Mouse (Mus musculus) ES-E14 (cell line): ENCODE measurements around the gene Zfp945. TPM values are rescaled to one million over a fixed set of nuclear protein-coding genes. Genes with fewer than 3 reads are reported as not detected.

Experiments
- DNase-seq: peaks from one replicate; pipeline ENCODE4 v3.0.0-alpha.2; 2013; ENCODE audit warnings: low read depth, low spot score
- H3K27ac ChIP-seq: 2 replicates; pipeline ENCODE4 v1.5.1; 2012; ENCODE audit warnings: low read depth, mild to moderate bottlenecking, low read length, moderate library complexity, mixed read lengths; ENCODE audit not compliant: poor library complexity, insufficient read depth, severe bottlenecking
- H3K36me3 ChIP-seq: 2 replicates; pipeline ENCODE4 v1.6.1; 2012; ENCODE audit warnings: mild to moderate bottlenecking, low read length, moderate library complexity, mixed read lengths; ENCODE audit not compliant: control insufficient read depth, poor library complexity, insufficient read depth, severe bottlenecking
- H3K4me1 ChIP-seq, 2 experiments: fragments of 150-350 bp in 1 of 2; sonication (generic) in 1 of 2; 2 replicates each; pipeline ENCODE4 v1.6.1; 2012; ENCODE audit warnings: low read length in 2 of 2, mild to moderate bottlenecking in 1 of 2, mixed read lengths in 1 of 2; ENCODE audit not compliant: control insufficient read depth in 2 of 2, insufficient read depth in 2 of 2, poor library complexity in 1 of 2
- H3K4me3 ChIP-seq, 2 experiments: fragments of 150-350 bp in 1 of 2; sonication (generic) in 1 of 2; 2 replicates each; pipeline ENCODE4 v1.5.1; 2012; ENCODE audit warnings: low read length in 2 of 2, low read depth in 1 of 2, mild to moderate bottlenecking in 1 of 2, mixed read lengths in 1 of 2; ENCODE audit not compliant: insufficient read depth in 1 of 2, poor library complexity in 1 of 2, severe bottlenecking in 1 of 2
- H3K9ac ChIP-seq: 2 replicates; pipeline ENCODE4 v1.6.1; 2012; ENCODE audit warnings: low read depth, mild to moderate bottlenecking, low read length, mixed read lengths; ENCODE audit not compliant: poor library complexity, insufficient read depth, severe bottlenecking
- H3K9me3 ChIP-seq: fragments of 150-350 bp; sonication (generic); 2 replicates; pipeline ENCODE4 v1.6.1; 2012; ENCODE audit warnings: low read depth, mild to moderate bottlenecking, low read length; ENCODE audit not compliant: control insufficient read depth, insufficient read depth
- CHD2 ChIP-seq: IDR thresholded peaks from 2 replicates; pipeline ENCODE4 v1.6.1; 2014; ENCODE audit warnings: mild to moderate bottlenecking, low read depth, low read length, inconsistent platforms
- HCFC1 ChIP-seq: IDR thresholded peaks from 2 replicates; pipeline ENCODE4 v1.6.1; 2012; ENCODE audit warnings: low read length, inconsistent platforms, borderline replicate concordance; ENCODE audit not compliant: insufficient read depth
- MAFK ChIP-seq: IDR thresholded peaks from 2 replicates; pipeline ENCODE4 v1.6.1; 2014; ENCODE audit warnings: mild to moderate bottlenecking, low read depth, low read length, inconsistent platforms; ENCODE audit not compliant: insufficient read depth
- ZC3H11A ChIP-seq: IDR thresholded peaks from 2 replicates; pipeline ENCODE4 v1.6.1; 2012; ENCODE audit warnings: low read depth, mild to moderate bottlenecking, inconsistent platforms, low read length, borderline replicate concordance
- ZNF384 ChIP-seq: IDR thresholded peaks from 2 replicates; pipeline ENCODE4 v1.6.1; 2012; ENCODE audit warnings: low read depth, low read length, inconsistent platforms
- in situ Hi-C, 2 experiments: fragments of 600-800 bp; cut with MboI; formaldehyde crosslinking; loops; one replicate each; pipeline ENCODE4 v1.15.1; 2025; ENCODE audit warnings: low sequenced_read_pairs in 2 of 2, inconsistent platforms in 1 of 2; ENCODE audit not compliant: unreplicated experiment in 2 of 2
- total RNA-seq: library from RNA; depleted of rRNA; stranded (reverse); fragments of 300-350 nt; gene quantifications from 2 replicates; pipeline ENCODE4 v1.2.3, GENCODE M21; 2012; rRNA removed

Zfp945 gene
- total RNA-seq, 1 experiment, result 14.2 TPM

GRCm38 (mm10) chr17:22817471-22818198 lies 49.3 kb downstream of the Zfp945 start:
- in situ Hi-C loops, result no loop called here
- H3K9me3 ChIP-seq, result no peaks in the 10 kb centered on the region
- no peaks in the 10 kb centered on the region for H3K36me3 ChIP-seq
- H3K4me1 ChIP-seq, result no peaks in the 10 kb centered on the region; a peak in 1 of 4 replicates
- H3K27ac ChIP-seq, result peak overlapping the region; percentile 64; the same call in 1 of the 2 replicates
- TF ChIP-seq MAFK (no peak), CHD2 (no peak), ZC3H11A (no peak), HCFC1 (no peak), ZNF384 (no peak)
- DNase-seq, result peak; percentile 78
- H3K9ac ChIP-seq, result peak overlapping the region; percentile 86
- peak overlapping the region; percentile 79 to 90 for H3K4me3 ChIP-seq

- in situ Hi-C loops, result no loop called here
- TF ChIP-seq ZC3H11A (peak; percentile 27; the same call in 1 of the 2 replicates), MAFK (no peak)
- no peak overlapping the region for H3K9ac ChIP-seq
- DNase-seq, result peak; percentile 35
- H3K9me3 ChIP-seq, result no peaks in the 10 kb centered on the region
- no peaks in the 10 kb centered on the region for H3K36me3 ChIP-seq
- H3K4me1 ChIP-seq, result no peaks in the 10 kb centered on the region
- no peak overlapping the region for H3K27ac ChIP-seq
- H3K4me3 ChIP-seq, result no peak overlapping the region
These were observed 67.2 kb downstream of the Zfp945 start for GRCm38 (mm10) chr17:22799707-22800106.

Other genes with a start within 250 kb of the Zfp945 start
- gene Vmn2r113, start 75.8 kb upstream of the Zfp945 start, total RNA-seq, result under 0.01 and 0.04 TPM in 2 replicates
- 0.04 TPM in 1 of 2 replicates, not detected in the other for gene Vmn2r-ps130, start 194.0 kb upstream of the Zfp945 start, total RNA-seq